Mouse (Mus musculus) hindbrain, embryonic 16.5 days (tissue): ENCODE measurements at regions not wholly inside any gene's neighbourhood (a gene's known extent, or its start where the extent isn't known, plus 50 kb on each side); places are given as distances from the start of the nearest gene placed in this dataset.

Experiments
- ATAC-seq: fragments of 200-750 bp; cut with Nextera tagmentation; 2 replicates; pipeline ENCODE4 v1.8.0; 2017; ENCODE audit warnings: moderate TSS enrichment, moderate library complexity
- H3K27ac ChIP-seq: fragments of 300-500 bp; sonication (generic); 2 replicates; pipeline ENCODE4 v1.5.1; 2014; ENCODE audit warnings: low read depth, mild to moderate bottlenecking, control low read depth, low read length, moderate library complexity
- H3K27me3 ChIP-seq: fragments of 300-500 bp; sonication (generic); replicated peaks from 2 replicates; pipeline ENCODE4 v1.6.1; 2014; ENCODE audit warnings: low read length; ENCODE audit not compliant: control insufficient read depth, insufficient read depth
- H3K36me3 ChIP-seq: fragments of 300-500 bp; sonication (generic); 2 replicates; pipeline ENCODE4 v1.6.1; 2014; ENCODE audit warnings: mild to moderate bottlenecking, low read length, moderate library complexity, mixed read lengths; ENCODE audit not compliant: control insufficient read depth, insufficient read depth
- H3K4me1 ChIP-seq: fragments of 300-500 bp; sonication (generic); 2 replicates; pipeline ENCODE4 v1.6.1; 2014; ENCODE audit warnings: low read depth, low read length; ENCODE audit not compliant: control insufficient read depth, insufficient read depth
- H3K4me2 ChIP-seq: fragments of 300-500 bp; sonication (generic); 2 replicates; pipeline ENCODE4 v1.6.1; 2014; ENCODE audit warnings: mild to moderate bottlenecking, low read length, control low read depth, moderate library complexity
- H3K4me3 ChIP-seq: fragments of 300-500 bp; sonication (generic); 2 replicates; pipeline ENCODE4 v1.5.1; 2014; ENCODE audit warnings: mild to moderate bottlenecking, low read length, control low read depth, moderate library complexity
- H3K9ac ChIP-seq: fragments of 300-500 bp; sonication (generic); 2 replicates; pipeline ENCODE4 v1.6.1; 2014; ENCODE audit warnings: low read depth, mild to moderate bottlenecking, control low read depth, low read length, moderate library complexity
- H3K9me3 ChIP-seq: fragments of 300-500 bp; sonication (generic); 2 replicates; pipeline ENCODE4 v1.6.1; 2014; ENCODE audit warnings: mild to moderate bottlenecking, low read length, moderate library complexity; ENCODE audit not compliant: control insufficient read depth
- WGBS: fragments of 180-500 bp; shearing (Covaris S2); extraction: QIAGEN DNeasy Blood & Tissue Kit; methylation state at CpG from one replicate; pipeline ENCODE4 v1.1.7; 2014; 5-methylcytosine and 5-hydroxymethylcytosine counted together

GRCm38 (mm10) chr12:113275934-113276333, 90.2 kb downstream of the Tmem121 start:
- no peaks in the 10 kb centered on the region for H3K9me3 ChIP-seq
- WGBS: 73% methylated on average over 2 of the region's 2 CpGs
- H3K9ac ChIP-seq: no peak overlapping the region
- H3K4me1 ChIP-seq: no peaks in the 10 kb centered on the region
- ATAC-seq: no peak
- H3K36me3 ChIP-seq: no peaks in the 10 kb centered on the region
- H3K4me3 ChIP-seq: no peak overlapping the region
- no peak overlapping the region for H3K27ac ChIP-seq
- H3K27me3 ChIP-seq: no peaks in the 10 kb centered on the region
- no peak overlapping the region for H3K4me2 ChIP-seq

DNA sequence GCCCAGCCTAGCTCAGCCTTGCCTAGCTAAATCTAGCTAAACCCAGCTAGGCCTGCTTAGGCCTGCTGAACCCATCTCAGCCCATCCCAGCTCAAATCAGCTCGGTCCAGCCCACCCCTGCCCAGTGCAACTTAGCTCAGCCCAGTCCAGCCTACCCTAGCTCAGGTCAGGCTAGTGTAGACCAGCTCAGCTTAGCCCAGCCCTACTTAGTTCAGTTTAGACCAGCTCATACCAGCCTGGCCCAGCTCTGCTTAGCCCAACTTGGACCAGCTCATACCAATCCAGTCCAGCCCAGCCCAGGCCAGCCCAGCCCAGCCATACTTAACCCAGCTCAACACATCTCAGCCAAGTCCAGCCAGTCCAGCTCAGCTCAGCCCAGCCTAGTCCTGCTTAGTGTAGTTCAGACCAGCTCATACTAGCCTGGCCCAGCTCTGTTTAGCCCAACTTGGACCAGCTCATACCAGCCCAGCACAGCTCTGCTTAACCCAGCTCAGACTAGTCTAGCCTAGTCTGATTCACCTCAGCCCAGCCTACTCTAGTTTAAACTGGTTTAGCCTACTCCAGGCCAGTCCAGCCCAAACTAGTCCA, 90.7 kb downstream of the Tmem121 start:
- 85% methylated on average over 1 of the region's 1 CpGs for WGBS

DNA sequence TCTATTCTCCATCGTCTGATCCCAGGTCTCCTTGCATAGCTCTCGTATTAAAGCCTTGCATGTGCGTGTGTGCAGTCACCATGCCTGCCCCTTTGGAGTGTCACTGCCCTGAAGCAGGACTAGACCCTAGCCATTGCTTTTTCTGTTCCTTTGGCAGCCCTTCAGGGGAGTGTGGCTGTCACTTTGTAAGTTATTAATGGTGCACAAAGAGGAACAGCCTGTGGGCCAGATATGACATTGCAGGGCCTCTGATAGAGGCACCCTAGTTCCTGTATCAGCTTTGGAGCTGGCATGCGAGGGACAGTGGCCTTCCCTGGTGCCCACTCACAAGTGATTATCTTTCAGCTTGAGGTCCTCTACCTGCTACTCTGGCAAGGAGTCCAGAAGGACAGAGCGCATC, 92.0 kb downstream of the Tmem121 start:
- Histone ChIP-seq H3K4me3 (no peak overlapping the region), H3K27ac (no peak overlapping the region), H3K9me3 (no peaks in the 10 kb centered on the region), H3K27me3 (no peaks in the 10 kb centered on the region), H3K4me2 (no peak overlapping the region), H3K9ac (no peak overlapping the region), H3K36me3 (no peaks in the 10 kb centered on the region), H3K4me1 (no peaks in the 10 kb centered on the region)
- no peak for ATAC-seq
- 89% methylated on average over 5 of the region's 5 CpGs for WGBS

More for the DNA sequence above, 90.7 kb downstream of the Tmem121 start:
- no peaks in the 10 kb centered on the region for H3K4me1 ChIP-seq
- H3K9ac ChIP-seq: no peak overlapping the region
- ATAC-seq: 0 out of 2 replicates have a peak, but pooled peaks have one; percentile 34
- H3K4me2 ChIP-seq: no peak overlapping the region
- no peak overlapping the region for H3K4me3 ChIP-seq
- no peaks in the 10 kb centered on the region for H3K9me3 ChIP-seq
- no peak overlapping the region for H3K27ac ChIP-seq
- no peaks in the 10 kb centered on the region for H3K27me3 ChIP-seq
- H3K36me3 ChIP-seq: no peaks in the 10 kb centered on the region

DNA sequence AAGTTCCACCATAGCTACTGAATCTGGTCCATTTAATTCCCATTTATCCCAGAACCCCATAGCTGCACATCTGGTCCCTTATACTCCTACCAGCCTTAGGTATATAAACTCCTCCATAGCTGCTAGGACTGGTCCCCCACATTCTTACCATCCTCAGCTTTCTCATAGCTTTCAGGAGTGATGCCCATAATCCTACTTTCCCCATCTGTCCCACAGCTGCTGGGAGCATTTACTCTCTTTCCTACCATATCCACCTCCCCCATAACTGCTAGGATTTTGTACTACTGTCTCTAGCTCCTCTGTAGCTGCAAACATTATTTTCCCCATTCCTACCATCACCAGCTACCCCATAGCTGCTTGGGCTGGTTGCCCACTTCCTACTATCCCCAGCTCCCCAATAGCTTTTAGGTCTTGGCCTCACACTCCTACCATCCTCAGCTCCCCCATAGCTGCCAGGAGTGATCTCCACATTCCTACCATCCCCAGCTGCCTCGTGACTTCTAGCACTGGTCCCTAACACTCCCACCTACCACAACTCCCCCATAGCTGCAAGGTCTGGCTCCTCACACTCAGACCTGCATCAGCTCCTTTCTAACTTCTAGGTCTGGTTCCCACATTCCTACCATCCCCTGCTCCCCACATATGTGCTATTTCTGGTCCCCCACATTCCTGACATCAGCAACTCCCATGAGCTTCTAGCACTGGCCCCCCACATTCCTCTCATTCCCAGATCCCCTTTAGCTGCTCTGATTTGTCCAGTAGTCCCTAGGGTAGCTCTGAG, 106.5 kb downstream of the Tmem121 start:
- Histone ChIP-seq H3K4me1 (no peaks in the 10 kb centered on the region), H3K36me3 (no peaks in the 10 kb centered on the region), H3K4me2 (no peak overlapping the region), H3K27ac (no peak overlapping the region), H3K4me3 (no peak overlapping the region), H3K27me3 (no peaks in the 10 kb centered on the region), H3K9me3 (no peaks in the 10 kb centered on the region), H3K9ac (no peak overlapping the region)
- no peak for ATAC-seq
- 43% methylated on average over 1 of the region's 1 CpGs for WGBS

GRCm38 (mm10) chr12:113295924-113296323, 110.2 kb downstream of the Tmem121 start:
- Histone ChIP-seq H3K27ac (no peak overlapping the region), H3K36me3 (no peaks in the 10 kb centered on the region), H3K27me3 (no peaks in the 10 kb centered on the region), H3K9me3 (no peaks in the 10 kb centered on the region), H3K4me1 (no peaks in the 10 kb centered on the region), H3K9ac (no peak overlapping the region), H3K4me3 (no peak overlapping the region), H3K4me2 (no peak overlapping the region)
- no peak for ATAC-seq
- WGBS: 89% methylated on average over 2 of the region's 2 CpGs

DNA sequence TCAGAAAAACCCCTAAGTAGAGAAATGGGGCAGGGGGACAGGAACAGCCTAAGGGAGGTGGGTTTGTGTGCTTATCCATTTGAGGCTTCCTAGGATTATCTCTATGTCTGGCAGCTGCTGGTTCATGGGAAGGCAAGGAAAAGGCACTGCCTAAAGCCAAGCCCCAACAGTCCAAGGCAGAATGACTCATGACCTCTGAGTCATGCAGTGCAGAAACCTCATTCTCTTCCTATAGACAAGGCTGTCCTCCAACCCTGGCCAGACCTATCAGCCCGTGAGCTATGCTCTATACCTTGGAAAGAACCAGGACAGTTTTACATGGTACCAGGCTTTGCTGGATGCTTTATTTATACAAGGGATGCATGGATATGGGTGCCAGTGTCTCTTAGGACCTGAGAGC, 120.2 kb downstream of the Tmem121 start:
- Histone ChIP-seq H3K4me2 (no peak overlapping the region), H3K27me3 (no peaks in the 10 kb centered on the region), H3K9me3 (no peaks in the 10 kb centered on the region), H3K27ac (no peak overlapping the region), H3K9ac (no peak overlapping the region), H3K4me1 (no peaks in the 10 kb centered on the region), H3K4me3 (no peak overlapping the region), H3K36me3 (no peaks in the 10 kb centered on the region)
- WGBS: 80% methylated on average over 1 of the region's 1 CpGs
- no peak for ATAC-seq

GRCm38 (mm10) chr12:113313319-113313718, 127.6 kb downstream of the Tmem121 start:
- Histone ChIP-seq H3K36me3 (no peaks in the 10 kb centered on the region), H3K4me1 (no peaks in the 10 kb centered on the region), H3K27me3 (no peaks in the 10 kb centered on the region), H3K27ac (no peak overlapping the region), H3K4me3 (no peak overlapping the region), H3K9me3 (no peaks in the 10 kb centered on the region), H3K9ac (no peak overlapping the region), H3K4me2 (no peak overlapping the region)
- 51% methylated on average over 3 of the region's 3 CpGs for WGBS
- ATAC-seq: no peak

- Histone ChIP-seq H3K4me1 (no peaks in the 10 kb centered on the region), H3K36me3 (no peaks in the 10 kb centered on the region), H3K4me2 (no peak overlapping the region), H3K27me3 (no peaks in the 10 kb centered on the region), H3K27ac (no peak overlapping the region), H3K4me3 (no peak overlapping the region), H3K9me3 (no peaks in the 10 kb centered on the region), H3K9ac (no peak overlapping the region)
- 92% methylated on average over 4 of the region's 4 CpGs for WGBS
- ATAC-seq: no peak
Observed at GRCm38 (mm10) chr12:113314624-113315023, 128.9 kb downstream of the Tmem121 start.

GRCm38 (mm10) chr12:113321086-113321485, 135.4 kb downstream of the Tmem121 start:
- Histone ChIP-seq H3K4me1 (no peaks in the 10 kb centered on the region), H3K4me3 (no peak overlapping the region), H3K9me3 (no peaks in the 10 kb centered on the region), H3K4me2 (no peak overlapping the region), H3K27me3 (no peaks in the 10 kb centered on the region), H3K27ac (no peak overlapping the region), H3K9ac (no peak overlapping the region), H3K36me3 (no peaks in the 10 kb centered on the region)
- WGBS: 75% methylated on average over 9 of the region's 9 CpGs
- no peak for ATAC-seq
